Mouse (Mus musculus): Measurements from ENCODE around the gene Zfp180. TPM values are rescaled to one million over a fixed set of nuclear protein-coding genes. Genes with fewer than 3 reads are reported as not detected.

Gene Zfp180
- total RNA-seq, 1 experiment = 17.8 TPM

- no peak for DNase-seq (ENCODE audit: low read depth, low spot score)
- peaks cover 12% of the 10 kb centered on the region for H3K9me3 ChIP-seq (ENCODE audit: control insufficient read depth, insufficient read depth, low read depth, low read length)
Measured at GRCm38 (mm10) chr7:24110839-24111238, 29.1 kb downstream of the Zfp180 start.

GRCm38 (mm10) chr7:24111772-24112155, 30.0 kb downstream of the Zfp180 start:
- H3K9ac ChIP-seq (ENCODE audit: insufficient read depth, low read depth, low read length, poor library complexity, severe bottlenecking) = peak overlapping the region; percentile 74; the same call in 1 of the 2 replicates
- in situ Hi-C loops (cut with MboI; ENCODE audit: low sequenced_read_pairs in 2 of 2, unreplicated experiment in 2 of 2) = no loop called here
- no peak overlapping the region for H3K27ac ChIP-seq (ENCODE audit: insufficient read depth, low read depth, low read length, poor library complexity, severe bottlenecking)

More at GRCm38 (mm10) chr7:24110839-24111238, 29.1 kb downstream of the Zfp180 start:
- peaks cover 11% of the 10 kb centered on the region for H3K36me3 ChIP-seq (ENCODE audit: control insufficient read depth, insufficient read depth, low read length, poor library complexity, severe bottlenecking)
- H3K9ac ChIP-seq (ENCODE audit: insufficient read depth, low read depth, low read length, poor library complexity, severe bottlenecking) = no peak overlapping the region
- H3K4me3 ChIP-seq (ENCODE audit: insufficient read depth in 1 of 2, low read depth in 1 of 2, low read length in 2 of 2, poor library complexity in 1 of 2, severe bottlenecking in 1 of 2) = no peak overlapping the region
- TF ChIP-seq HCFC1 (IDR thresholded peaks at IDR 0.05; ENCODE audit: borderline replicate concordance, insufficient read depth, low read length) (no peak), ZC3H11A (IDR thresholded peaks at IDR 0.05; ENCODE audit: borderline replicate concordance, low read depth, low read length) (no peak), MAFK (IDR thresholded peaks at IDR 0.05; ENCODE audit: insufficient read depth, low read depth, low read length) (no peak), CHD2 (IDR thresholded peaks at IDR 0.05; ENCODE audit: low read depth, low read length) (no peak), ZNF384 (IDR thresholded peaks at IDR 0.05; ENCODE audit: low read depth, low read length) (no peak)
- in situ Hi-C loops (cut with MboI; ENCODE audit: low sequenced_read_pairs in 2 of 2, unreplicated experiment in 2 of 2) = no loop called here
- H3K4me1 ChIP-seq (ENCODE audit: control insufficient read depth in 2 of 2, insufficient read depth in 2 of 2, low read length in 2 of 2, poor library complexity in 1 of 2) = peaks cover 0 to 2% of the 10 kb centered on the region in 2 experiments; a peak in 1 of 4 replicates
- no peak overlapping the region for H3K27ac ChIP-seq (ENCODE audit: insufficient read depth, low read depth, low read length, poor library complexity, severe bottlenecking)

GRCm38 (mm10) chr7:24112156-24112856, 30.6 kb downstream of the Zfp180 start, which contains the start of gene Zfp112:
Gene Zfp112, plus strand, starts transcription at chr7:24112314.
- DNase-seq (ENCODE audit: low read depth, low spot score) = peak; percentile 83
- Histone ChIP-seq H3K27ac (ENCODE audit: insufficient read depth, low read depth, low read length, poor library complexity, severe bottlenecking) (no peak within 1 kb of the TSS), H3K4me3 (ENCODE audit: insufficient read depth in 1 of 2, low read depth in 1 of 2, low read length in 2 of 2, poor library complexity in 1 of 2, severe bottlenecking in 1 of 2) (peak within 1 kb of the TSS; percentile 56 to 92), H3K9ac (ENCODE audit: insufficient read depth, low read depth, low read length, poor library complexity, severe bottlenecking) (peak within 1 kb of the TSS; percentile 74), H3K9me3 (ENCODE audit: control insufficient read depth, insufficient read depth, low read depth, low read length) (no peaks in the 10 kb centered on the region), H3K4me1 (ENCODE audit: control insufficient read depth in 2 of 2, insufficient read depth in 2 of 2, low read length in 2 of 2, poor library complexity in 1 of 2) (peaks cover 0 to 2% of the 10 kb centered on the region in 2 experiments; a peak in 1 of 4 replicates), H3K36me3 (ENCODE audit: control insufficient read depth, insufficient read depth, low read length, poor library complexity, severe bottlenecking) (no peaks in the 10 kb centered on the region; the same call in 1 of the 2 replicates)
- in situ Hi-C loops (cut with MboI; ENCODE audit: low sequenced_read_pairs in 2 of 2, unreplicated experiment in 2 of 2) = no loop called here
- TF ChIP-seq ZC3H11A (IDR thresholded peaks at IDR 0.05; ENCODE audit: borderline replicate concordance, low read depth, low read length) (no peak), MAFK (IDR thresholded peaks at IDR 0.05; ENCODE audit: insufficient read depth, low read depth, low read length) (peak; percentile 10; the same call in 1 of the 2 replicates), HCFC1 (IDR thresholded peaks at IDR 0.05; ENCODE audit: borderline replicate concordance, insufficient read depth, low read length) (peak; percentile 94)

More at GRCm38 (mm10) chr7:24111772-24112155, 30.0 kb downstream of the Zfp180 start:
- Histone ChIP-seq H3K4me1 (ENCODE audit: control insufficient read depth in 2 of 2, insufficient read depth in 2 of 2, low read length in 2 of 2, poor library complexity in 1 of 2) (peaks cover 0 to 2% of the 10 kb centered on the region in 2 experiments; a peak in 1 of 4 replicates), H3K36me3 (ENCODE audit: control insufficient read depth, insufficient read depth, low read length, poor library complexity, severe bottlenecking) (peaks cover 2% of the 10 kb centered on the region; the same call in 1 of the 2 replicates), H3K9me3 (ENCODE audit: control insufficient read depth, insufficient read depth, low read depth, low read length) (peaks cover 3% of the 10 kb centered on the region; the same call in 1 of the 2 replicates), H3K4me3 (ENCODE audit: insufficient read depth in 1 of 2, low read depth in 1 of 2, low read length in 2 of 2, poor library complexity in 1 of 2, severe bottlenecking in 1 of 2) (peak overlapping the region; percentile 34 to 92; a peak in 3 of 4 replicates)
- no peak for DNase-seq (ENCODE audit: low read depth, low spot score)
- TF ChIP-seq HCFC1 (IDR thresholded peaks at IDR 0.05; ENCODE audit: borderline replicate concordance, insufficient read depth, low read length) (no peak), CHD2 (IDR thresholded peaks at IDR 0.05; ENCODE audit: low read depth, low read length) (no peak), MAFK (IDR thresholded peaks at IDR 0.05; ENCODE audit: insufficient read depth, low read depth, low read length) (no peak), ZNF384 (IDR thresholded peaks at IDR 0.05; ENCODE audit: low read depth, low read length) (no peak)

GRCm38 (mm10) chr7:24113001-24113400, 31.3 kb downstream of the Zfp180 start:
- Histone ChIP-seq H3K4me3 (ENCODE audit: insufficient read depth in 1 of 2, low read depth in 1 of 2, low read length in 2 of 2, poor library complexity in 1 of 2, severe bottlenecking in 1 of 2) (peak overlapping the region; percentile 56 to 92), H3K9me3 (ENCODE audit: control insufficient read depth, insufficient read depth, low read depth, low read length) (no peaks in the 10 kb centered on the region), H3K36me3 (ENCODE audit: control insufficient read depth, insufficient read depth, low read length, poor library complexity, severe bottlenecking) (no peaks in the 10 kb centered on the region), H3K4me1 (ENCODE audit: control insufficient read depth in 2 of 2, insufficient read depth in 2 of 2, low read length in 2 of 2, poor library complexity in 1 of 2) (peaks cover 0 to 2% of the 10 kb centered on the region in 2 experiments; a peak in 1 of 4 replicates), H3K9ac (ENCODE audit: insufficient read depth, low read depth, low read length, poor library complexity, severe bottlenecking) (peak overlapping the region; percentile 37; the same call in 1 of the 2 replicates), H3K27ac (ENCODE audit: insufficient read depth, low read depth, low read length, poor library complexity, severe bottlenecking) (no peak overlapping the region)
- TF ChIP-seq HCFC1 (IDR thresholded peaks at IDR 0.05; ENCODE audit: borderline replicate concordance, insufficient read depth, low read length) (no peak), CHD2 (IDR thresholded peaks at IDR 0.05; ENCODE audit: low read depth, low read length) (no peak), ZC3H11A (IDR thresholded peaks at IDR 0.05; ENCODE audit: borderline replicate concordance, low read depth, low read length) (no peak), ZNF384 (IDR thresholded peaks at IDR 0.05; ENCODE audit: low read depth, low read length) (no peak), MAFK (IDR thresholded peaks at IDR 0.05; ENCODE audit: insufficient read depth, low read depth, low read length) (no peak)
- in situ Hi-C loops (cut with MboI; ENCODE audit: low sequenced_read_pairs in 2 of 2, unreplicated experiment in 2 of 2) = no loop called here
- DNase-seq (ENCODE audit: low read depth, low spot score) = peak; percentile 63
